Mouse (Mus musculus) natural killer cell, adult 2 months (primary cell): Measurements from ENCODE around the gene Ypel3.

Source experiments
- DNase-seq, 2 experiments: peaks; one replicate each; pipeline ENCODE4 v3.0.0; 2022; ENCODE audit warnings: low spot score in 2 of 2

Gene Ypel3

DNA sequence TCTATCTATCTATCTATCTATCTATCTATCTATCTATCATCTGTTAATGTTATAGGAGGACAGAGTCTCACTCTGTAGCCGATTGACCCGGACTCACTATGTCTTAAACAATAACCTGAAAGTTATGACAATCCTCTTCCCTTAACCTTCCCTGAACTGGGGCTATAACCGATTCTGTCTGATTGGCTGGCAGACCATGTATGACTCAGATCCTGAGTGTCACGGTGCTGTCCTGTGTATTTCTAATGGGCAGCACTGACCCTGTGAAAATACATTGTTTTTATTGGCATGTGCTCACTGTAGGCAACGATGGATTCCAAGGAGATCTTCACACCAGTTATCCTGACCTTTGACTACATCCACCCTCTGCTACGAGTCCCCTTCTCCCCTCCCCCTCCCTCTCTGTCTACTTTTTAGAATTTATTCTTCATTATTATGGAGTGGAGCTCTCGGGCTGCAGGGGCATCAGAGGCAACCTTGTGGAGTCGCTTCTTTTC lies 39.0 kb downstream of the Ypel3 start:
- DNase-seq: no peak

DNA sequence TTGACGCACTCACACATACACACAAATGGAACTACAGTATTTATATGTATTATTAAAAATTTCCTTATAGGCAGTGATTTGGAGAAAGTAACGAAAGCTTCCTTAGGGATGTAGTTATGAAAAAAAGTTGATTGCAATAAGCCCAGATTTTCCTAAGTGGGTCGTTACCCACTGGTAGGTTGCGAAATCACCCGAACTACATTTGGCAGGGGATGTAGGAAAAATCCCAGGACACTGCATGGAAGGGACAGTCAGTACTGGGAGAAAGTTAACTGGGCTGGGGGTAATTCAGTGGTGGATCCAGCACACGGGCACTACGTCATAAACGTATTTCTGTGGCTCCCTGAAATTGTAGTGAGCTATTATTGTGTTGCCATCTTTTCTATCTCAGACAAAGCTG lies 39.7 kb downstream of the Ypel3 start:
- no peak for DNase-seq

DNA sequence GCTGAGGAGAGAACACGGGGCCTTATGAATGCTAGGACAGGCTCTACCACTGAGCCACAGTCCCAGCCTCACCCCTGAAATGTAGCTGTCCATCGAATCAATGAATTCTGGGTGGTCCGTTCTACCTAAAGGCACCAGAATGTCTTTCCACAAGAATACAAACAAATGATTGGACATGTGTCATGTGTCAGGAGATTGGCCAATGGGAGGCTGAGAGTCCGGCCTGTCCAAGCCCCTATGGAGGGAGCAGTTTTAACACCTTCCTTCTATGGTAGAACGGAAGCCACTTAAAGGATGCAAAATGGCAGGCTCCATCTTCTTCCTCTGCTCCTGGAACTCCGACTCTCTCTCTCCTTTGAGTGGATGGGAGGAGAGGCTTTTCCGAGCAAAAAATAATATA lies 40.8 kb downstream of the Ypel3 start:
- DNase-seq: no peak

DNA sequence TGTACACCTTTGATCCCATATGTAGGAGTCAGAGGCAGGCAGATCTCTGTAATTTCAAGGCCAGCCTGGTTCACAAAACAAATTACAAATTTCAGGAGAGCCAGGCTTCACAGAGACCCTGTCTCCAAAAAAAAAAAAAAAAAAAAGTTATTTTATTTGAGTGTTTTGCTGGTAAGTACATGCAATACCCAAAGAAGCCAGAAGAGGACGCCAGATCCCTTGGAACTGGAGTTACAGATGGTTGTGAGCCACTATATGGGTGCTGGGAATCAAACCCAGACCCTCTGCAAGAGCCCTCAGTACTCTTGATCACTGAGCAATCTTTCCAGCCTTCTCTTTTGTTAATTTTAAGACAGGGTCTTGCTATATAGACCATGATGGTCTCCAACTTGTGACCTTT lies 42.1 kb downstream of the Ypel3 start:
- DNase-seq: no peak

DNA sequence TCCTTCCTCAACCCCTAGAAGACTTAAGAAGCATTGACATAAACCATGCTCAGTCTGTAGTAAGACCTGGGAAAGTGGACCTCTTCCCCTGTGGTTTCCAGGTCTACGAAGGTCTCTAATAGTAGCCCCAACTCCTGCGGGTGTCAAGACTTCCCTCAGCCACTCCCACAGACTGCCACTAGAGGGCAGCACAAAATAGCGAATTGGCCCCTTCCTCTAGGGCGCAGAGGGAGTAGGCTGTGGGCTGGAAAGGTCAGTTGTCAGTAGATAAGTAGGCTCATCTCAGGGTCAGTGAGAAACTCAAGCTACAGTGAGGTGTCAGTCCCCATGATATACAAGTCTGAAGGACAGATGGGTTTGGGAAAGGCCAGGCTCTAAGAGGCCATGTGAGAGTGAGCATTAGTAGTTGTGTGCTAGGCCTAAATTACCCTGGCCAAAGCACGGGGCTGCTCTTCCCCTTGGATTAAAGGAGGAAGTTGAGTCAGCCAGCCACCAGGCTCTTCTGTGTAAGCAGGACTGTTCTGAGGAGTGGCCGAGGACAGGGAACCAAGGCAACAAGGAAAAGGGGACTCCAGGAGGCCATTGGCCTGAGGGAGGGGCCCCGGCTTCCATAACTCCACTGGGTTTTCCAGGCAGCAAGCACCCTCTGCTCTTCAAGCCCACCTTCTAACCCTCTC lies 45.2 kb downstream of the Ypel3 start:
- peak; percentile 79 to 81 for DNase-seq

DNA sequence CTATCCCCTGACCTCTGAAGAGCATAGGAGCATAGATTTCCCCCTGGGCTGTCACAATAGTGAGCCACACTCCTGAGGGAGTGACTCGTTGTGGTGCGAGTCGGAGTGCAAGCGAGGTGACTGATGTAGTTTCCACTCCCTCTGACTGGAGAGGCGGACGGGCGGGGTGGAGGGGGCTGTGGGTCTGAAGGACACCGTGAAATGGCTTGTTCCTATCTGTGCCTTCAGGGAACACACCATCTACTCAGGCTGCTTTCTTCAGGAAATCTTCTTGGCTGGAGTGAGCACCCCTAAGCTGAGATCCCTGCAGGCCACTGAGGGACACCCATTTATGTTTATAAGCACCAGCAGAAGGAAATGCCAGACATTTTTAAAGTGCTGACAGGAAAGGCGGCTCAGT lies 46.0 kb downstream of the Ypel3 start:
- DNase-seq: no peak

DNA sequence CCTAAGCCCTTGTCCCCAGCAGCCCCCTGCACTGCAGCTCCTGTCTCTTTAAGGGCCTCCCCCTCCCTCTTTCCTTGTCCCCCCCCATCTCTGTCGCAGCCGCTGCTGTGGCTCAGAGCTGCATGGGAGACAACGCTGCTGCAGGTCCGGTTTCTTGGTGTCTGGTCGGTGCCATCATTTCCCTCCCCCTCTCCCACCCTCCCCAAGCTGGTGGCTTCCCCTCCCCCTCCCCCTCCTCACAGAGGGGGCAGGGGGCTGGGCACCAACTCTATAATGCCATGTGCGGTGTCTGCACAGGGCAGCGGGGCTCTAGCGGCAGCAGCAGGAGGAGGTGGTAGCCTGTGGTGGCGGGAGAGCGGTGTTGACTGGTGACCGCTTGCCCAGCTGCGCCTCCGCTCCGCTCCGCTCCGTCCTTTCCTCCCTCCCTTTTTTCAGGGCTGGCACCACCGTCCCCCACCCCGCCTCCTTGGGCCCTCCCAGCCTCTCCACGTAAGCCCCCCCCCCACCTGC lies 46.5 kb downstream of the Ypel3 start:
- DNase-seq: no peak

DNA sequence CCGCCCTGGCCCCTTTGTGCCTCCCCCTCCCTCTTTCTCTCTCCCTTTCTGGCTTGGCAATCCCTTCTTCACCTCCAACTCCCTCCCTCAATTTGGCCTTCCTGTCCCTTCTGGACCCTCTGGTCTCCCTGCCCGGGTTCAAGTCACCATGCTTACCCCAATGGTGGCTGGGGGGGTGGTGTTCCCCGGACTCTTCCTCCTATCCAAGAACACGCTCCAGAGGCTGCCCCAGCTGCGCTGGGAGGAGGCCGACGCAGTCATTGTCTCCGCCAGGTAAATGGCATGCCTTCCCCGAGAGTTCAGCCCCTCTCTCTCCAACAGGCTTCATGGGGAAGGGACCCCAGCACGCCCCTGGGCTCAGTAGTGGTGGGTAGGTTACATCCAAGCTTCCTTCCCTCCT lies 47.2 kb downstream of the Ypel3 start:
- DNase-seq: no peak

DNA sequence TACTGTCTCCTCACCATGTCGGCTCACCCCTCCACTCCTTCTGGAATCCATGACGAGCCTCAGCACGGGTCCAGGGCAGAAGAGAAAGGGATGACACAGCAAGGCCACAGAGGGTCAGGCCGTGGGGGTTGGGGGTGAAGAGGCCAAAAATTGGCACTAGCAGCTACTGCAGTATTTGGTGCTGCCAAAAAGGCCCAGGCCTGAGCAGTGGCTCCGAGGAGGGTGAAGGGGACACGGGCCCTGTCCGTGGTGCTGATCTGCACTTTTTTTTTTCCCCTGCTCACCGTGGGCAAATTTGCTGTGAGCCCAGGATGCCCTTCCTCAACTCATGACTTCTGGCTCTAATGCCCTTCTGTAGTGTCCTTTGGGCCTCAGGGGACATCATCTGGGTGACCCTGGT lies 48.6 kb downstream of the Ypel3 start:
- no peak for DNase-seq

DNA sequence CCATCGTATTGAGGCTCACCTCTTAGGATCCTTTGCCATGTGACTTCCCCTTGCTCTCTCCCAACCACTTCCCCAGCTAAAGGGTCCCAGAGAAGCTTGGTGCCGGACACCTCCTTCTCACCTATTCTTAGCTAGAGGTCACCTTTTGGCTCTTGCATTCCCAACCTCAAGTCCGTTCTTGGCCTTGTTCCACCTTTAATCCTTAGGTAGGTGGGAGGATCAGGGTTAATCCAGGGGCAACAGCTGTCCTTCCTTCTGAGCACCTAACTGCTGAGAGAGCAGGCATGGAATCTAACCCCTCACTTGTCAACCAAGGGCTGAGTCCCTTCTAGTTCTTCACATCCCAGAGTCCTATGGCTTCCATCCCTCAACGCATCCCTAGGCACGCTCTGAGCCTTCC lies 49.2 kb downstream of the Ypel3 start:
- no peak for DNase-seq
